Mouse (Mus musculus): ENCODE measurements at regions not wholly inside any gene's neighbourhood (a gene's known extent, or its start where the extent isn't known, plus 50 kb on each side); places are given as distances from the start of the nearest gene placed in this dataset.
A peak's percentile ranks its signal among the peaks of the same experiment; 100 is the strongest.

GRCm38 (mm10) chr2:117901311-117901710, 210.4 kb upstream of the Thbs1 start:
- DNase-seq (ENCODE audit: low read depth in 1 of 2, low spot score in 2 of 2) = no peak

- DNase-seq (ENCODE audit: low read depth in 1 of 2, low spot score in 2 of 2) = no peak
Observed at GRCm38 (mm10) chr2:117902837-117903236, 208.8 kb upstream of the Thbs1 start.

GRCm38 (mm10) chr2:117903705-117904104, 208.0 kb upstream of the Thbs1 start:
- DNase-seq (ENCODE audit: low read depth in 1 of 2, low spot score in 2 of 2) = no peak

GRCm38 (mm10) chr2:117906509-117906908, 205.2 kb upstream of the Thbs1 start:
- no peak for DNase-seq (ENCODE audit: low read depth in 1 of 2, low spot score in 2 of 2)

GRCm38 (mm10) chr2:117910781-117911180, 200.9 kb upstream of the Thbs1 start:
- no peak for DNase-seq (ENCODE audit: low read depth in 1 of 2, low spot score in 2 of 2)

GRCm38 (mm10) chr2:117912722-117913121, 199.0 kb upstream of the Thbs1 start:
- no peak for DNase-seq (ENCODE audit: low read depth in 1 of 2, low spot score in 2 of 2)

GRCm38 (mm10) chr2:117913846-117914245, 197.8 kb upstream of the Thbs1 start:
- peak; percentile 52 to 53 for DNase-seq (ENCODE audit: low read depth in 1 of 2, low spot score in 2 of 2)

- DNase-seq (ENCODE audit: low read depth in 1 of 2, low spot score in 2 of 2) = no peak
Observed at GRCm38 (mm10) chr2:117915821-117916220, 195.9 kb upstream of the Thbs1 start.

- no peak for DNase-seq (ENCODE audit: low read depth in 1 of 2, low spot score in 2 of 2)
Observed at GRCm38 (mm10) chr2:117917181-117917580, 194.5 kb upstream of the Thbs1 start.

GRCm38 (mm10) chr2:117924877-117925276, 186.8 kb upstream of the Thbs1 start:
- no peak for DNase-seq (ENCODE audit: low read depth in 1 of 2, low spot score in 2 of 2)

- peak; percentile 18 to 68 for DNase-seq (ENCODE audit: low read depth in 1 of 2, low spot score in 2 of 2)
Observed at GRCm38 (mm10) chr2:117925412-117925811, 186.3 kb upstream of the Thbs1 start.

- DNase-seq (ENCODE audit: low read depth in 1 of 2, low spot score in 2 of 2) = no peak
Observed at GRCm38 (mm10) chr2:117928062-117928461, 183.6 kb upstream of the Thbs1 start.

- DNase-seq (ENCODE audit: low read depth in 1 of 2, low spot score in 2 of 2) = no peak
Observed at GRCm38 (mm10) chr2:117929586-117929985, 182.1 kb upstream of the Thbs1 start.

- DNase-seq (ENCODE audit: low read depth in 1 of 2, low spot score in 2 of 2) = no peak
Observed at GRCm38 (mm10) chr2:117930895-117931537, 180.7 kb upstream of the Thbs1 start.

GRCm38 (mm10) chr2:117936590-117936989, 175.1 kb upstream of the Thbs1 start:
- DNase-seq (ENCODE audit: low read depth in 1 of 2, low spot score in 2 of 2) = no peak

GRCm38 (mm10) chr2:117938283-117939049, 173.2 kb upstream of the Thbs1 start:
- no peak for DNase-seq (ENCODE audit: low read depth in 1 of 2, low spot score in 2 of 2)

- no peak for DNase-seq (ENCODE audit: low read depth in 1 of 2, low spot score in 2 of 2)
Observed at GRCm38 (mm10) chr2:117941517-117942096, 170.1 kb upstream of the Thbs1 start.

- DNase-seq (ENCODE audit: low read depth in 1 of 2, low spot score in 2 of 2) = no peak
Observed at GRCm38 (mm10) chr2:117943666-117944065, 168.0 kb upstream of the Thbs1 start.

- DNase-seq (ENCODE audit: low read depth in 1 of 2, low spot score in 2 of 2) = no peak
Observed at GRCm38 (mm10) chr2:117944325-117944724, 167.4 kb upstream of the Thbs1 start.

- DNase-seq (ENCODE audit: low read depth in 1 of 2, low spot score in 2 of 2) = no peak
Observed at GRCm38 (mm10) chr2:117944942-117945341, 166.7 kb upstream of the Thbs1 start.

GRCm38 (mm10) chr2:117950431-117951336, 161.0 kb upstream of the Thbs1 start:
- DNase-seq (ENCODE audit: low read depth in 1 of 2, low spot score in 2 of 2) = no peak
